Mouse (Mus musculus) heart, postnatal 14 days (tissue): ENCODE measurements around the gene Xpo5. TPM values are rescaled to one million over a fixed set of nuclear protein-coding genes. Genes with fewer than 3 reads are reported as not detected.

Experiments used
- DNase-seq, 2 experiments: peaks; one replicate each; pipeline ENCODE4 v3.0.0; 2021 to 2022
- intact Hi-C: fragments of 180-260 bp; cut with DNase I; formaldehyde crosslinking; loops from one replicate; pipeline ENCODE4 v1.15.1; 2025
- long read RNA-seq, 2 experiments: library from polyadenylated mRNA; stranded (forward); transcript quantifications; one replicate each; pipeline ENCODE4 v2.0.0; 2021
- total RNA-seq, 2 experiments: library from RNA; stranded (reverse); gene quantifications; 2 replicates each; pipeline ENCODE4 v1.2.3; 2021

The Xpo5 gene
- 10 to 100 TPM; 18.7 to 20.6 TPM for total RNA-seq
- long read RNA-seq, experiment 1, full-length matches to known transcripts = 2 of 7 reads
- long read RNA-seq, experiment 1, partial matches to known transcripts = 4 of 7 reads
- long read RNA-seq, experiment 1, other reads (novel, unspliced or antisense) = 1 of 7 reads
- long read RNA-seq, experiment 2, full-length matches to known transcripts = 2 of 4 reads
- long read RNA-seq, experiment 2, partial matches to known transcripts = 0 of 4 reads
- long read RNA-seq, experiment 2, other reads (novel, unspliced or antisense) = 2 of 4 reads

DNA sequence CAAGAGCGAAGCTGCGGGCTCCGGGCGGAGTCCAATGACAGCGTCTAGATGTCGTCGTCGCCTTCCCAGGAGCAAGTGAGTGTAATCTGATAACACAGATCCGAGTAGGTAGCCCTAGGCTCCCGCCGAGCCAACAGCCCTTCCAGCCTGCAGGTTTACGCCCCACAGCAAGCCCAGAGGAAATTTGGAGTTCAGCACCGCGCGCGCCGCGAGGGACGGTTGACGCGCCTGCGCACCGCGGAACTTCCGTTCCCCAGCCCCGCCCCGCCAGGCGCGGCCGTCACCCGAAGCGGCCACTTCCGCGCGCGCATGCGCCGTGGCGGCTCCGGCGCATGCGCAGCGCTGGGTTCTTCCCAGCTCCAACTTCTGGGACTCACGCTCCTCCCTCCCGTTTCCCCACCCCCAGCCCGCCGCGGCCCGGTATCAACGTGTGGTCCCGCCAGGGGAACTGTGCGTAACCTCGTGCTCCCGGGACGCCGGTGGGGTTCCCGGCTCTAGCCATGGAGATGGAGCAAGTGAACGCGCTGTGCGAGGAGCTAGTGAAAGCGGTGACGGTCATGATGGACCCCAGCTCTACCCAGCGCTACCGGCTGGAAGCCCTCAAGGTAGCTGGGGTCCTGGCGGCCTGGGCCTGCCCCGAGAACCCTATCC, at the start of gene Xpo5, which contains the start of gene Polh:
Gene Xpo5 (plus strand): TSS at position 362 of the 651 bp plus-strand sequence.
Gene Polh (minus strand): TSS at position 225 of the 651 bp plus-strand sequence.
- intact Hi-C loops = no loop called here
- DNase-seq = peak; percentile 96

DNA sequence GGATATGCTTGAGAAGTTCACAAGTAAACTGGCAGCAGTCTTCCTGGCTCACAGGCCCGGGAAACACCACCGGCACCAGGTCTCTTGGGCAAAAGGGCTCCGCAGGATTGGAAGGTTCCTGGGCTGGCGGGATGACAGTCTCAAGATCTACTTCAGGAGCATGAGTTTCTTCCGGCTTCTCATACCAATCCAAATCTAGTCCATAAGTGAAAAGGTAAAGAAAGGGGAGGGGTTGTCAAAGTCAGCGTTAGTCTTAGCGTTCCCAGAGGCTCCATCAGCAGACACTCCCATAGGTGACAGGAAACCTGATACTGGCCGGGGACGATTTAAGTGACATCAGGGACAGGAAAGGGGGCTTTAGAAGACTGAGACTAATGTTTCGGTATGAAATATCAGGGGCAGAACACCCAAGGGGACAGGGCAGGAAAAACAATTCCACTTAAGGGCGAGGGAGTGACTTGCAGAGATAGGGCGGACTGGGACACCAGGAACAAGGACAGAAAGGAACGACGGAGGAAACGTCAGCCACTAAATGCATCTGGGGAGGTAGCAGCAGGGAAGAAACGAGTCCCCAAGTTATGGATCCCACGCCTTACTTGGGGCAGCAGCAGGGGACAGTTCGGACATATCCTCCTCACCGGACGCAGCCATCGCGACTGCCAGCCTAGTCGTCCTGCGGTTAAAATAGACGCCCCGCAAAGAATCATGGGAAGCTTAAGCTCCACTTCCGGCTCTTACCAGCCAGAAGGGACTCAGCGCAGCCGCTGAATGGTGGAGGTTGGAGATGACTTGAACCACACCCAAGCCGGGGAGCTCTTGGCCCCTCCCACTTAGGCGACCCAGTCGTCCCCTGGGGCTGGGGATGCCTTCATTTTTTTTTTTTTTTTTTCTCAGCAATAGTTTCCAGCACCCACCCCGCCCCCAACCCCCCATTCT, 49.5 kb upstream of the Xpo5 start, which contains the start of gene Mad2l1bp:
Gene Mad2l1bp (minus strand): TSS at position 707 of the 936 bp plus-strand sequence.
- intact Hi-C loops = no loop called here
- DNase-seq = peak; percentile 84 to 90

DNA sequence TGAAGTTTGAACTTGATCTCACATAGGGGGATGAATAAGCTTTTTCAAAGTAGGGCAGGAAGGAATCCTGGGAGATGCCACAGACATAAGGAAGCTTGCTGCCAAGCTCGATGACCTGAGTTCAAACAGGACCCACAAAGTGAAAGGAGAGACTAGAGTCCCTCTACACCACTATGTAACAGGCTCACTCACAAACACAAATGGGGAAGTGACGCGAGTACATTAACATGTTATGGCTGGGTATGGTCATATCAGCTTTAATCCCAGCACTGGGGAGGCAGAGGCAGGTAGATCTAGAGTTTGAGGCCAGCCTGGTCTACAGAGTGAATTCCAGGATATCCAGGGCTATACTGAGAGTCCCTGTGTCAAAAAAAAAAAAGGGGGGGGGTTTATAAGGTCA, 48.2 kb upstream of the Xpo5 start:
- intact Hi-C loops = no loop called here
- no peak for DNase-seq

DNA sequence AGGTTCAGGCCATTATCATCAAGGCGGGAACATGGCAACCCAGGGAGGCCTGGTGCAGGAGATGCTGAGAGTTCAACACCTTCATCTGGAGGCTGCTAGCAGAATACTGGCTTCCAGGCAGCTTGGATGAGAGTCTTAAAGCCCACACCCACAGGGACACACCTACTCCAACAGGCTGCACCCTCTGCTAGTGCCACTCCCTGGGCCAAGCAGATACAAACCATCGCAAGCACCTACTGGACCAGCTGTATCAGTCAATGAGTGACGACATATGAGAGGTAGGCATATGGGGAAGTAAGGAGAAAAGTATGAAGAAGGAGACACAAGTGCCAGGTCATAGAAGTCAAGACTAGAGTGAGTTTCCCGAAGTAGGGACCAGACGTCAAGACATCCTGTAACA, 45.9 kb upstream of the Xpo5 start:
- no peak for DNase-seq
- intact Hi-C loops = no loop called here

DNA sequence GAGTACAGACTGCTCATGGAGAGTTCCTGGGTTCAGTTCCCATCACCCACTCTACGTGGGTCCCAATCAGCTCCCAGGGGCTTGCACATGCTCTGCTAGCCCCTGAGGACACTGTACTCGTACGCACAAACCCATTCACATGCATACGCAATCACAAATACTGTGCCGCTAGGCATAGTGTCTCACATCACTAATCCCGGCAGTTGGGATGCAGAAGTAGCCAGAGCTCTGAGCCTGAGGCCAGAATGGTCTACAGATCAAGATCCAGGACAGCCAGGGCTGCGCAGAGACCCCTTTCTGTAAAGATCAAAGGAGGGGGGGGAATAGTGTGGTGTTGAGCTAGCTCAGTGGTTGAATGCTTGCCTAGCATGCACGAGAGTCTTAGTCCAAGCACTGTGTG, 45.5 kb upstream of the Xpo5 start:
- intact Hi-C loops = no loop called here
- DNase-seq = no peak

DNA sequence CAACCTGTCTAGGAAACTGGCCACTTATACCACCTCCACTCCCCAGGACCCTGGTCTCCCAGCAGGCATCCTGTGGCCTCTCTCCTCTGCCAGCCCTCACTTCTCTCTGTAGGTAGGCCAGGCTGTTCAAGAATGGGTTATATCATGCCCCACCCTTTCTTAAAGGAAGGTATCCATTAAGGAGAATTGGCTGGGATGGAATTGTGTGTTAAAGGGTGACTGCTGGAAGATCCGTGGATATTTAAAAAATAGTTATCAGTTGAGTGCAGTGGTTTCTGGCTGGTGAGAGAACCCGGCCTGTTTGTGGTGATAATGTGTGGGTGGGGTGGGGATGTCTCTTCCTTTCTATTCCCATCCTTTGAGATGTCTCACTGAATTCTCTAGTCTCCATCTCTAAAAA, 43.3 kb upstream of the Xpo5 start:
- no peak for DNase-seq
- intact Hi-C loops = no loop called here

DNA sequence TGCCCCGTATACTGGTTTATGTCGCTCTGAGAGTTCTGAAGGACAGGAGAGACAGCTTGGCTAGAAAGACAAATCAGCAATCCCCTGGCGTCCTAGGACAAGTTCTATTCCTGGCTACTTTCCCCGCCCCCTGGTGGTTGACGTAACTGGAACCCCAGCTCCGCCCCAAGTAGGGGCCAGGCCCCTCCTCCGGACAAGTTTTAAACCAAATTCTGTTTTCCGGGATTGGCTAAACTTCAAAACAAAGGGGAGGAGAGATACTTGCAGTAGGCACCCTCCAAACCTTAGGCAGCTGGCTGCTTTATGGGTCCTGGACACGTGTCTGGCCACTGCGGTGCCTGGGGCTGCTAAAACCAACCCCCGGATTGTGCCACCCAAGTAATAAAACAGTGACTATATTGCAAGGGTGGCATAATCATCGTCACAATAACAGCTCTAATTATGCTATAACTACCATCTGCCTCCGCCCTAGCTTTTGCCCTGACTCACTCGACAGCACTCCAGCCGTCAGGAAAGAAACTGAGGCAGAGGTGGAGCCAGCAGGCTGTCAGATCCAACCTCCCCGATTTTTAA, 42.4 kb upstream of the Xpo5 start:
- DNase-seq = peak; percentile 91 to 94
- intact Hi-C loops = loop anchor here (5.0 kb wide), 1 partner anchor 588 kb away; the partner anchor contains the start of gene Hsp90ab1

DNA sequence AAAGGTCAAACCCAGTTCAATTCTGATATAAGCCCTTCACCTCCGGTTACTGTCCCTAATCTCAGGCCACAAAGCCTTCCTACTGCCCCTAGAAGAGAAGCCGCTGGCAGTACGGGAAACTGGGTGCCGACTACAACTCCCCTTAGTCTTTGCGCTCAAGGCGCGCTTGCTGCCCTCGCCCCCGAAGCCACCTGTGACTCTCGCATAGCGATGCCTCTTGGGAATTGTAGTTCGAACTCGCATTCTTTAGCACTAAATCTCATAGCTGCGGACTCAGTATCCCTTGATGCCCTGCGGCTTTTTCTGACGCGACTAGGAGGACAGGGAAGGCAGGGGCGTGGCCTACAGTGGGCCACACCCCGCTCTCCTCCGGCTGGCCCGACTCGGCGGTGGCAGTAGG, 41.9 kb upstream of the Xpo5 start, which contains the start of gene Gtpbp2:
Gene Gtpbp2 (plus strand): TSS at position 347 of the 400 bp plus-strand sequence.
- intact Hi-C loops = loop anchor here (5.0 kb wide), 1 partner anchor 588 kb away; the partner anchor contains the start of gene Hsp90ab1
- peak; percentile 93 to 95 for DNase-seq

DNA sequence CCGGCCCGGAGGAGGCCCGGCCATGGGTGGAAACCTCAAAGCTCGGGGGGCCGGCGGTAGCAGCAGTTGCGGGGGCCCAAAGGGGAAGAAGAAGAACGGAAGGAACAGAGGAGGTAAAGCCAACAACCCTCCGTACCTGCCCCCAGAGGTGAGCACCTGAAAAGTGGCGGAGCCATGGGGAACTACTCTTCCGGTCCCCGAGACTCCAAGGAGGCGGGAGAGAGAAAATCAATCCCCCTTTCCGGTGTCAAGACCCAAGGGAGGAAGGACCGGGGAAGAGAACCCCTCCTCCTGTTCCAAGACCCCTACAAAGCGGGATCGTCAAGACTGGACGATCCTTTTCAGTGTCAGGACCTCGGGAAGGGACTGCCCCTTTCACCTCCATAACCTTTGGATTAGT, 41.4 kb upstream of the Xpo5 start:
- DNase-seq = peak in 1 of 2 experiments; percentile 49
- intact Hi-C loops = loop anchor here (5.0 kb wide), 1 partner anchor 589 kb away; the partner anchor contains the start of gene Hsp90ab1

DNA sequence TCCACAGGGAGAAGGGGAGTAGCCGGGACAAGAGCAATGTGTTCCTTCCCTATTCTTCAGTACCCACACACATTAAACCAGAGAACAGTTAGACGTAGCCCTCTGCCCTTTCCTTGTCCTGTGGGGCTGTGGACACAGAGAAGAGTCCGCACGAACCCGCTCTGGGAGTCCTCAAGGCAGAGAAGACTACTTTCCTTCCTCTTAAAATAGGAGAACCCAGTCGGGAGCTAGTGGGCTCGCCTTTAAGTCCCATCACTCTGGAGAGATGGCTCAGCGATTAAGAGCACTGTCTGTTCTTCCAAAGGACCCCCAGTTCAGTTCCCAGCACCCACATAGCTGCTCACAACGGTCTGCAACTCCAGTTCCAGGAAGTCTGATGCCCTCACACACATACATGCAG, 40.9 kb upstream of the Xpo5 start:
- intact Hi-C loops = loop anchor here (5.0 kb wide), 1 partner anchor 589 kb away; the partner anchor contains the start of gene Hsp90ab1
- no peak for DNase-seq

DNA sequence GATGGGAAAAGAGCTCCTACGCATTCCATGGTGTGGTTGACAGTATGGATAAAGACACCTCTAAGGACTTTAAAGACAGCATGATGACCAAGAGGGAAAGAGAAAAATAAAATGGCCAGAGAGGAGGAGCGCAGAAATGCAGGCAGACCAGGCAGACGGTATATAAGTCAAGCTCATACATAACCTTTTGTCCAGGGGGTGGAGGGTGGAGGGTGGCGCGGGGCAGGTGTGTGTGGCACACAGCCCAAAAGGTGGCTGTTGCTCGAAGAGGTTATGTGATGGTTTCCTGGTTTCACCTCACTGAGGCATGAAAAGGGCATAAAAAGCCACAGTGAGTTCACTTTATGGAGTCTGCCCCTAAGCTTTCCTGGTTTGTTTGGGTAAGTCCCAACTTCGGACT, 40.0 kb upstream of the Xpo5 start:
- intact Hi-C loops = loop anchor here (5.0 kb wide), 1 partner anchor 590 kb away; the partner anchor contains the start of gene Hsp90ab1

DNA sequence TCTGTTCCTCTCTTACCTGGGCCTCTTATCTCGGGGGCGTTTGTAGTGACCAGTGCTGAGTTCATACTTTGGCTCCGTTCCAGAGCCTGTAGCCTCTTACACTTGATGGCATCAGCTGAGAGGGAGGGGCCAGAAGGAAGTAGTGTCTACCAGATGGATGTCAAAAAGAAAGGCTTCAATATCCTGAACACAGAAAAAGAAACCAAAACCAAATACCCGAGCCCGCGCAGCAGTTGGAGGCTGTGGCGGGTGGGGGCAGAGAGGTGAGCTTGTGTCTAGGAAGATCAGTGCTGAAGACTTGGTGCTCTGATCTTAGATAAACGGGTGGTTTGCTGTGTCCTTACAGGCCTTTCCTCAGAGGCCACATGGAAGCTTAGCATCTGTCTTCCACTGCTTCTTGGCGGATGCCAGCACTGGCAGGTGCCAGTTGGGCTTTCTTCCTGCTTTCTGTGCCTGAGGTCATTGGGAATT, 39.6 kb upstream of the Xpo5 start:
- intact Hi-C loops = loop anchor here (5.0 kb wide), 1 partner anchor 591 kb away; the partner anchor contains the start of gene Hsp90ab1
- DNase-seq = peak in 1 of 2 experiments; percentile 31

More for the DNA sequence above, 40.0 kb upstream of the Xpo5 start:
- DNase-seq = no peak

DNA sequence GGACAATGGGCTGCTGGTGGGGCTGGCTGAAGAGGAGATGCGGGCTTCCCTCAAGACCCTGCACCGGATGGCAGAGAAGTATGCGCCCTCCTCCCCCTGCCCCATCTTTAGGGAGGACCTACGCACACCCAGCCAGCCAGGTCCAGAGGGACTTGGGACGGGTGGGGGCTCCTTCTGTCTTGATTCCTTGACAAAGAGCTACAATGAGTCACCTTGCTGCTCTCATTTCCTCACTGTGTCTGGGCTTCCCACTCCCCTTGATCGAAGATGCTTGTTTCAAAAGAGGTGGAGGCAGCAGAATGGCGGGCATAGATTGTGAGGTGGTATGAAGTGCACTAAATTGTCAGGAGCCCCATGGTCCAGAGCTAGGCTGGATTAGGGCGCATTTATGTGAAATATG, 38.3 kb upstream of the Xpo5 start:
- intact Hi-C loops = loop anchor here (5.0 kb wide), 1 partner anchor 592 kb away; the partner anchor contains the start of gene Hsp90ab1
- no peak for DNase-seq

DNA sequence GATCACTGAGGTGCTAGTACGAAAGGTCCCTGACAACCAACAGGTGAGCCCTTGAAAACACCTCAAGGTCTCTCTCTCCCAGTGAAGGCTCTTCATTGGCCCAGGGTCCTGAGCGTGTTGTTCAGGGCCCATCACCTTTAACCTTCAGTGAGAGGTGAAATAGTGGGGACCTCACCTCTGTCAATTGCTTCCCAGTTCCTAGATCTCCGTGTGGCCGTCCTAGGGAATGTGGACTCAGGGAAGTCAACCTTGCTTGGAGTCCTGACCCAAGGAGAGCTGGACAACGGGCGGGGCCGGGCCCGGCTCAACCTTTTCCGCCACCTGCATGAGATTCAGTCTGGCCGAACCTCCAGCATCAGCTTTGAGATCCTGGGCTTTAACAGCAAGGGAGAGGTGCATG, 37.8 kb upstream of the Xpo5 start:
- intact Hi-C loops = loop anchor here (5.0 kb wide), 1 partner anchor 592 kb away; the partner anchor contains the start of gene Hsp90ab1
- no peak for DNase-seq

DNA sequence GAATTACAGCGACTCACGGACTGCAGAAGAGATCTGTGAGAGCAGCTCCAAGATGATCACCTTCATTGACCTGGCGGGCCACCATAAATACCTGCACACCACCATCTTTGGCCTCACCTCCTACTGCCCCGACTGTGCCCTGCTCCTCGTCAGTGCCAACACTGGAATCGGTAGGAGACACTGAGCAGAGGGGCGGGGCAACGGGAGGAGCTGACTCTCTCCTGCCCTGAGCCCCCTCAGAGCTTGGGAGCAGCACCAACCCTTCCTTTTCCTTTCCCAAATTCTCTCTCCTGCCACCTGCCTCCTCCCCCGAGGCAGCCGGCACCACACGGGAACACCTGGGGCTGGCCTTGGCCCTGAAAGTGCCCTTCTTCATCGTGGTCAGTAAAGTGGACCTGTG, 37.1 kb upstream of the Xpo5 start:
- DNase-seq = no peak
- intact Hi-C loops = no loop called here

DNA sequence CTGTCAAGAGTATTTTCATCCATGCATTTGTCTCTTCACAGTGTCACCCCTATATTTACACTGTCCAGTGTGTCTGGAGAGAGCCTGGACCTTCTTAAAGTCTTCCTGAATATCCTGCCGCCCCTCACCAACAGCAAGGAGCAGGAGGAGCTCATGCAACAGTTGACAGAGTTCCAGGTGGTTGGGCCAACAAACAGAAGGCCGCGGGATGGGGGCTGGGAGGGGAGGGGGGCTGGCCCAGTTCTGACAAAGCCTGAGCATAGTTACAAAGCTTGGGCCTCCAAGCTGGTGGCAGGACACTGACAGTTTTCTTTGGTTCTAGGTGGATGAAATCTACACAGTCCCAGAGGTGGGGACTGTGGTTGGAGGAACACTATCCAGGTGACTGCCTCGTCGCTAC, 36.3 kb upstream of the Xpo5 start:
- intact Hi-C loops = no loop called here

DNA sequence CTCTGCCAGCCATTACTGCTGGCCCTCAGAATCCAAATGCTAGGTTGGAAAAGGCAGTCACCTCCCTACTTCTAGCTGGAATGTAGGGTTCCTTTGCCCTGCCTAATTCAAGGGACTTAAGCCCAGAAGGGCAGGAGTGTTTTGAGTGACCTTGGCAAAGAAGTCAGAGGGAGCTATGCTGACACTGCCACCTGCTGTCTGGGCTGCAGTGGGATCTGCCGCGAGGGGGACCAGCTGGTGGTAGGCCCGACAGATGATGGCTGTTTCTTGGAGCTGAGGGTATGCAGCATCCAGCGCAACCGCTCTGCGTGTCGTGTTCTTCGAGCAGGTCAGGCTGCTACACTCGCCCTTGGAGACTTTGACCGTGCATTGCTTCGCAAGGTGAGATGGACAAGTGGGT, 35.6 kb upstream of the Xpo5 start:
- intact Hi-C loops = no loop called here
- DNase-seq = peak in 1 of 2 experiments; percentile 57

More for the DNA sequence above, 36.3 kb upstream of the Xpo5 start:
- DNase-seq = no peak

DNA sequence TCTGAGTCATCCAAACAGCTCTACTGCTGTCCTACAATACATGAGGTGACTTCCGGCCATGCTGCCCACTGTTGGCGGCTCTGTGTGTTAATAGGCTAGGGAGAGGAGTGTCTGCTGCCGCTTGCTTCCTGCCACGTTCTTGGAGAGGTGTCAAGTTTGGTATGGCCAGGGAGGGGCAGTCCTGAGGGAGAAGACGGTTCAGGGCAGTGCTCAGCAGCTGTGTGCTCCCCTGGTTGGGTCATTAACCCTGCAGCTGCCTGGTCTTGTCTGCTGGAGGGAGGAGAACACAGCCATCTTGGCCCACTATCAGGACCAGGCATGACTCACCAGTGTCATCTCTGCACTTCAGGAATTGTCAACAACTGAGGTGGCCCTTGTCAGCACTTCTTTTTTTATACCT, 34.3 kb upstream of the Xpo5 start:
- peak in 1 of 2 experiments; percentile 33 for DNase-seq
- intact Hi-C loops = loop anchor here (2.0 kb wide), 1 partner anchor 438 kb away; no protein-coding TSS in a partner anchor

DNA sequence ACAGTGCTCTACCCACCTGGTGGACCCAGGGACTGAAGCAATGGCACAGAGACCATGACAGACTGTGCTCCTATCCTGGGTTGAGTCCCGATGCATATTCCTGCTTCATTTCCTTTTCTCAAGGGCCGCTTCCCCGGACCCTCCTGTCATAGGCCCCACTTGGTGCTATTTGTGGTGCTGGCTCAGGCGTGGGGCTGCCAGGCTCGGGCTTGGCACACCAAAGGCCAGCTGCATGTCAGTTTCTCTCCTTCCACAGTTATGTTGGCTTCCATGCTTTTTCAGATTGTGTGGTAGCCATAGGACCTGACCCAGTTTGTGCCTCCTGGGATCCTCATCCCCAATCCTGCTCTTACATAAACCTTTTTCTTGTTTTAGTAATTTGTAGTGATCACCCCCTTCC, 33.8 kb upstream of the Xpo5 start:
- intact Hi-C loops = loop anchor here (2.0 kb wide), 1 partner anchor 438 kb away; no protein-coding TSS in a partner anchor
- DNase-seq = no peak
